Mouse (Mus musculus) lung, postnatal 36 days (tissue): ENCODE measurements around the gene Fam92b.
A peak's percentile ranks its signal among the peaks of the same experiment; 100 is the strongest.

Experiments used
- DNase-seq: peaks from one replicate; pipeline ENCODE4 v3.0.0; 2022; ENCODE audit warnings: mixed read lengths

The Fam92b gene

DNA sequence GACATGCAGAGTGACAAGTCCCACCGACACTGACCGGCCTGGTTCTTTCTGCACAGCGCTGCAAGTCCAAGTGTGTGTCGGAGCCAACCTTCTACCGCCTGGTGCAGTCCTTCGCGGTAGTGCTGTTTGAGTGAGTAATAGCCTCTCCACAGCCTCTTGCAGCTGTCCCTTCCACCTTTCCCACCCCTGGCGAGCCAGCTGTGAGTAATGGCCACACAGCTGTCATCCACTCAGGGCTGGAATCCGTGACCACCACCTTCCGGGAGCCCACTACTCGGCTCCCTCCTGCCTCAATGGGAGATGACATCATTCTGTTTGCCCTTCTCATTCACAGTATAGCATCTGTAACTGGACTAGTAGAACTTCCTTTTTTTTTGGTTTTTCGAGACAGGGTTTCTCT is 27.2 kb downstream of the Fam92b start:
- no peak for DNase-seq

- DNase-seq = no peak
Observed at GRCm38 (mm10) chr8:120146051-120146450, 31.2 kb downstream of the Fam92b start.

GRCm38 (mm10) chr8:120144652-120145301 is 32.5 kb downstream of the Fam92b start:
- peak; percentile 88 for DNase-seq

DNA sequence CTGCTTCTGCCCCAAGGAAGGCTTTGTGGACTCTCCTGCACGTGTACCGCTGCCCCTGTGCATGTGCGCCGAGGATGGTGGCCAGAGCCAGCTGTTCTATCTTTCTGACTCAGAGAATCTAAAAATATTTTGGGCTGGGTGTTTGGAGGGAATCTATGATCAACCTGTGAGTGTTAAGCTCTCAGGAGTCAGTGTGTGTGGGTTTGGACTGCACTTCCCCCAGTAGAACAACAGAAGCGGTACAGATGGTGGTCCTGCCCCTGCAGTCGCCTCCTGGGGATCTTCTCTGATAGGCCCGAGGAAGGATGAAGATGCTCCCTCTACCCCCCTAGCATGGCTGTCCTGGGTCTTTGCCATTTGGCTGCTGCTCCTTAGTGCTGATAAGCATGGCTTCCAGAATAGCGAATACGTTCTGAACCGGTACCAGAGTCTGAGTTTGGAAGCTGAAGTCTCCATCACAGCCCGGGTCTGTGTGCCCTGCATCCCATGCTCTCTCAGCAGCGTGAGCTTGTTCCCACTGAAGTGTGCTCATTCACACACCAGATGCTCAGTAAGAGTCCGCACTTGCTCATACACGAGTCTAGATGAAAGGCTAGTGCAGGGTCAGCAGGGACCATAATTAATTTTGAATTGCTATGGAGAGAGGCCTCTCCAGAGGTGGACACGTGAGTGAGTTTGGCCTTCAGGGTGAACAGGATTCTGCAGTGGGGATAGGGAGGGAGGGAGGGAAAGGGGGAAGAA is 33.2 kb downstream of the Fam92b start:
- DNase-seq = no peak

- DNase-seq = peak; percentile 67
Observed at GRCm38 (mm10) chr8:120140769-120141168, 36.5 kb downstream of the Fam92b start.

GRCm38 (mm10) chr8:120138958-120139357 is 38.3 kb downstream of the Fam92b start:
- no peak for DNase-seq

DNA sequence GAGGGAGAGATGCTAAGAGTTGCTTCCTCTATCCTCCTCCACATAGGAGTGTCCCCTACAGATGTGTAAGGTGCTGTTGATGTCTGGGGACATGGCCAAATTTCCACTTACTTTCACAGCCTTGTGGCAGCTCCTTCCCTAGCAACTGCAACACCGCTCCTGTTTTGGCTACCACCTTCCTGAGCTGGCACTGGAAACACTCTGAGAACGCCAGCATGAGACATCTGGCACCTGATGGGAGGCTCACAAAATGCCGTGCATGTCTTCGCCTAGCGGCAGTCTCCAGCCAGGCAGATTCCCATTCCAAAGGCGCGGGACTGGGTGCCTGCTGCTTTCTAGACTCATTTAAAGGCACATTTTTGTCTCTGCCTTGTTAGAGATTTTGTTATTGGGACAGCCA is 40.6 kb downstream of the Fam92b start:
- DNase-seq = no peak

DNA sequence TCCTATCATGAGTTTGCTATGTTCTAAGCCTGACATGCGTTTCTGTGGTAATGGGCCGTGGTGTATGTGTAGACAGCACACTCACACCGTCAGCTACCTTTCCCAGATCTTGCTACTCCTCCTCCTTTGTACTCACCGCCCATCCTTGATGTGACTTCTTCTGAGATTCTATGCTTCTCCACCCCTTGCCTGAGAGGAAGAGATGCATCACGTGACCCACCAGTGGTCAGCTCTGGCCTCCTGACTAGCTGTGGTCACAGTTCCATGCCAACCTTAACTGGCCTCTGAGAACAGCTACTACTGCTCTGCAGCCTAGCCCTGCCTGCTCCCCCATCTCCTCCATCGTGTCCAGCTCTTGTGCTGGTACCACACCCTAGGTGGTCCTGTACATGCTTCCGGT is 41.6 kb downstream of the Fam92b start:
- DNase-seq = no peak

GRCm38 (mm10) chr8:120133169-120133568 is 44.1 kb downstream of the Fam92b start:
- no peak for DNase-seq

DNA sequence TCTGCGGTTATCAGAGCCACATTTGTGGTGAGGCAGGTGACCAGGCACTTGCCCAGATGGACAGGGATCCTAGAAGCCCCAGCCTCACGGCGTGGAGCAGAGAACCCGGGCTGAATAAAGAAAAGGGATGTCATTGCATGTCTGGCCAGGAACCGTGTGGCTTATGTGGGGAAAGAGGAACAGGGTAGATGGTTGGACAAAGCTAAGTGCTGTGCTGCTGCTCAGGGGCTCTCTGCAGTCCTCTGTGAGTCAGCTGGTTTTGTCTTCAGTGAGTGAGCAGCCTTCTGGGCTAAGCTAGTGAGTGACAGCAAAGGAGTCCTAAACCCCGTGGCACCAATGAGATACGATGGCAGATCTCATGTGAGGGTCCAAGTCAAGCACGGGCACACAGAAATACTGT is 46.1 kb downstream of the Fam92b start:
- DNase-seq = no peak

GRCm38 (mm10) chr8:120129547-120129946 is 47.7 kb downstream of the Fam92b start:
- no peak for DNase-seq

DNA sequence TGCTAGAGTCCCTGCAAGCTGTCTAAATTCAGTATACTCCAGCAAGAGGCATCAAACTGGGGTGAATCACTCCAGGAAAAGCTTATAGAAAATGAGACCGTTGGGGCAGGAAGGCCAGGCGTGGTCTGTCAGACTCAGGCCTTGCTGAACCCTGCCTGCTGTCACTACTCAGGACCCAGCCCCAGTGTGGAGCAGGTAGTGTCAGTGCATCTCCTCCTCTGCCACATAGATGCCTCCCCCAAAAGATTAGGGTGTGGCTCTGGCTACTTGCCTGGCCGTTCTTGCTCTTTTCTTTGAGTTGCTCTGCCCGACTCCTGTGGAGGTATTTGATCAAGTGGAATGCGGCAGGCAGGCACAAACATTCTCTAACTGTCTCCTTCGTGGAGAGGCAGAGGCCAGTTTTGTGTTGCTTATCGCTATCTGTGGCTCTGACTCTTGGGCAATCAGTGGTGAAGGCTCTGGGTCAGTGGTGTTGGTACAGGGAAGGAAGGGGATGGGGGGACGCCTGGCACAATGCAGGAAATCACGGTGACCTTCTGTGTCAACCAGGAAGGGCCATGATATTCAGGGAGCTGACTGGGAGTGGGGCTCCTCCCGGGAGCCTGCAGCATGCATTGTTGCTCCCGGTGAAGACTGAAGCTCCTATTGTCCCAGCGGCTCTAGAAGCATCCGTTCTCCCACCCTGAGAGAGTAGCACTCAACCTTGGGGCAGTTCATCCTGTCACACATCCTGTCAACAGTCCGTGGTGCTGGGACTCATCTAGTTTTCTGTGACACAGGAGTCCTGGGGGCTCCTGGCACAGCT is 50.7 kb downstream of the Fam92b start:
- DNase-seq = peak; percentile 71

DNA sequence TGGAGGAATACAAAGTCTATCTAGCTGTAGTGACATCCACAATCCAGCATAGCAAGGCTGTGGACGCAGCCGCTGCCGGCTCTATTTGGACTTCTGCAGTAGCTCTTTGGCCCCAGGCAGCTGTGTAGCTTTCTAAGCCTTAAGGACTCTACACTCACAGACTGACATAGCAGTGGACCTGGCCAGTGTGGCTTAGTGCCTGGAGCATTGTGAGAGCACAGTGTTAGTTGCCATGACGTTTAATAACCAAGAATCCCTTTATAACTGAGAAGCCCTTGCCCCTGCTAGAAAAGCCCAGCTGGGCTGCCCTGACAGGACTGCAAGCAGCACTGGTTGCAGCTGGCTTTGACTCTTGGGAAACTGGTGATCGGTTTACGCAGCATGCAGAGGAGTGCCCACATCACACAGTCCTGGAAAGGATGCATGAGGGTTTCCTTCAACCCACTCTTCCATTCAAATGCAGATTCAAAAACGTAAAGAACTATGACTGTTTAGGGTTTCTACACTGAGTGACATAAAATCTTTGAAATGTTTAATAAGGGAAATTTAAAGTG is 52.4 kb downstream of the Fam92b start:
- no peak for DNase-seq

GRCm38 (mm10) chr8:120124261-120124660 is 53.0 kb downstream of the Fam92b start:
- peak; percentile 74 for DNase-seq

- DNase-seq = no peak
Observed at GRCm38 (mm10) chr8:120120951-120121350, 56.3 kb downstream of the Fam92b start.

- DNase-seq = no peak
Observed at GRCm38 (mm10) chr8:120119931-120120330, 57.3 kb downstream of the Fam92b start.

GRCm38 (mm10) chr8:120119429-120119828 is 57.8 kb downstream of the Fam92b start:
- no peak for DNase-seq

DNA sequence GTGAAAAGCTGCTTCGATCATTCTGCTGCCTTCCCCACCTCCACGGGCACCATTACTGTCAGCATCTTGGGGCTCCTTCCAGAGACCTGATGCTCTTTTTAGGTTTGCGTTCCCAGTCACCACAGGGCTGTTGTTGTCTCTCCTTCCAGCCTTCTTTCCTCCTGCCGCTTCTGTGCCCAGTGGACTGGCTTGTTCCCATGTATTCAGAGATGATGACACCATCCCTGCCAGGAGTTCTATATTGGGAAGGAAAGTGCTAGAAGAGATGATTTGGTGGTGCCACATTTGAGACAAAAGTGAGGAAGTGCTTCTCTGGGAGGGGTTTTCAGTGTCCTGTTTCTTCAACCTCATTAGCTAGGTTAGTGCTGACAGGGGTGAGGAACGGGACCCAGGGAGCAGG is 58.4 kb downstream of the Fam92b start:
- DNase-seq = no peak

DNA sequence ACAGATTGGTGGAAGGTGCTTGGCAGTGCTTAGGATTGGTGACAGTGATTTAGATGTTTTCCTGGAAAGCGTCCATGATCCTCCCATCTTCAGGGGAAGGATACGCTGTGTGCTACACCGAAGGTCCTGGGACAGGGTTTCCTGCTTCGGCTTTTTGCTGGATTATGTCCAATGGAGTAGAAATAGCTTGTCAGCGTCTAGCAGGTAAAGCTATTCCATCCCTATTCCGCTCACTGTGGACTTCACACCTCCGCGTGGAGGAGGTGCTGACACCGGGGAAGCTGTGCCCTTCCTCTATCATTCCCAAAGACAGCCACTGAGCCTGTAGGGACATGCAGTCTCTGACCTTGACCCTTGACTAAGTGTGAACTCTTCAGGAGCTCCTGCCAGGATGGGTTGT is 59.1 kb downstream of the Fam92b start:
- DNase-seq = peak; percentile 71

DNA sequence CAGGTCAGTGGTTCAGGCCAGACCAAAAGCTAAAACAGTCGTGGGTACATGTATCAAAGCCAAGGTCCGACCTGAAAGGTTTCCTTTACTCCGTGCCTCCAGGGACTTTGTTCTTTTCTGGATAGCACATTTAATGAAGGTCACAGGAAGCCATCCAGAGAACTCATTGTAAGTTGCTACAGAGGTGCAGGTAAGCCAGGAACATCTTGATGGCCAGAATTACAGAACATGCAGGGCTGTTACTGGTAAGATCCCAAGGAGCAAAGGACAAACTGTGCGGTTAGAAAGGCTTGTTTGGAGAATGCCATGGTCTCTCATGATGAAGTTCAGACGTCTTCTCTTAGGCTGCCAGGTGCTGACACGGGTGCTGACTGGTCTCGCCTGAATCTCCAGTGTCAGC is 60.7 kb downstream of the Fam92b start:
- no peak for DNase-seq
